Mouse (Mus musculus) CH12.LX (cell line): ENCODE results near the gene Evx2.

ENCODE experiments used
- CTCF ChIP-seq, 2 experiments: IDR thresholded peaks in 1 of 2; conservative IDR thresholded peaks in 1 of 2; 2 replicates each; pipeline ENCODE4 v1.5.1; 2011 to 2012; ENCODE audit warnings: low read depth in 2 of 2, low read length in 2 of 2, improper control_type of control experiment in 1 of 2, inconsistent platforms in 1 of 2, mild to moderate bottlenecking in 1 of 2, moderate library complexity in 1 of 2
- E2F4 ChIP-seq: IDR thresholded peaks from 2 replicates; pipeline ENCODE4 v1.6.1; 2011; ENCODE audit warnings: low read depth, low read length, improper control_type of control experiment; ENCODE audit not compliant: insufficient replicate concordance
- ETS1 ChIP-seq: conservative IDR thresholded peaks from 2 replicates; pipeline ENCODE4 v1.6.1; 2012; ENCODE audit warnings: low read depth, mild to moderate bottlenecking, inconsistent platforms, low read length, improper control_type of control experiment, moderate library complexity
- HCFC1 ChIP-seq: IDR thresholded peaks from 2 replicates; pipeline ENCODE4 v1.6.1; 2012; ENCODE audit warnings: low read depth, mild to moderate bottlenecking, inconsistent platforms, low read length, improper control_type of control experiment
- MAFK ChIP-seq: IDR thresholded peaks from 2 replicates; pipeline ENCODE4 v1.6.1; 2011; ENCODE audit warnings: low read length, improper control_type of control experiment; ENCODE audit not compliant: insufficient replicate concordance
- MAZ ChIP-seq: IDR thresholded peaks from 2 replicates; pipeline ENCODE4 v1.6.1; 2012; ENCODE audit warnings: low read depth, mild to moderate bottlenecking, inconsistent platforms, low read length, improper control_type of control experiment, moderate library complexity
- MEF2A ChIP-seq: IDR thresholded peaks from 2 replicates; pipeline ENCODE4 v1.6.1; 2014; ENCODE audit warnings: low read depth, mild to moderate bottlenecking, inconsistent platforms, low read length, improper control_type of control experiment, borderline replicate concordance
- NELFE ChIP-seq: IDR thresholded peaks from 2 replicates; pipeline ENCODE4 v1.6.1; 2011; ENCODE audit warnings: low read depth, low read length, improper control_type of control experiment
- NRF1 ChIP-seq: IDR thresholded peaks from 2 replicates; pipeline ENCODE4 v1.6.1; 2014; ENCODE audit warnings: low read depth, mild to moderate bottlenecking, inconsistent platforms, low read length, improper control_type of control experiment, moderate library complexity
- POLR2A ChIP-seq: IDR thresholded peaks from 2 replicates; pipeline ENCODE4 v1.6.1; 2011; ENCODE audit warnings: low read depth, mild to moderate bottlenecking, improper control_type of control experiment, low read length
- RCOR1 ChIP-seq: conservative IDR thresholded peaks from 2 replicates; pipeline ENCODE4 v1.6.1; 2012; ENCODE audit warnings: low read depth, mild to moderate bottlenecking, inconsistent platforms, low read length, improper control_type of control experiment
- SIN3A ChIP-seq: IDR thresholded peaks from 2 replicates; pipeline ENCODE4 v1.6.1; 2012; ENCODE audit warnings: low read length, improper control_type of control experiment, inconsistent platforms
- TCF12 ChIP-seq: IDR thresholded peaks from 2 replicates; pipeline ENCODE4 v1.6.1; 2014; ENCODE audit warnings: low read depth, mild to moderate bottlenecking, inconsistent platforms, low read length, improper control_type of control experiment
- USF2 ChIP-seq: conservative IDR thresholded peaks from 2 replicates; pipeline ENCODE4 v1.6.1; 2011; ENCODE audit warnings: low read depth, low read length, improper control_type of control experiment

GRCm38 (mm10) chr2:74697567-74698121 is 38.3 kb upstream of the Evx2 start, which contains the start of gene Hoxd9:
- TF ChIP-seq ETS1 (no peak), POLR2A (no peak), CTCF (conservative IDR thresholded peaks at IDR 0.05 in 1 of 2, IDR thresholded peaks at IDR 0.05 in 1 of 2; ENCODE audit: low read depth in 2 of 2, low read length in 2 of 2) (no peak), NRF1 (no peak), HCFC1 (no peak), SIN3A (no peak), TCF12 (no peak), RCOR1 (no peak), MEF2A (no peak), MAFK (no peak), NELFE (no peak), E2F4 (no peak), MAZ (no peak), USF2 (no peak)
